Mouse (Mus musculus) induced T-regulatory cell, adult 2 months (primary cell): ENCODE data around the gene Akap8l.
A peak's percentile ranks its signal among the peaks of the same experiment; 100 is the strongest.

Experiments used
- DNase-seq: peaks from one replicate; pipeline ENCODE4 v3.0.0-alpha.2; 2012; ENCODE audit warnings: low read depth

Akap8l gene

DNA sequence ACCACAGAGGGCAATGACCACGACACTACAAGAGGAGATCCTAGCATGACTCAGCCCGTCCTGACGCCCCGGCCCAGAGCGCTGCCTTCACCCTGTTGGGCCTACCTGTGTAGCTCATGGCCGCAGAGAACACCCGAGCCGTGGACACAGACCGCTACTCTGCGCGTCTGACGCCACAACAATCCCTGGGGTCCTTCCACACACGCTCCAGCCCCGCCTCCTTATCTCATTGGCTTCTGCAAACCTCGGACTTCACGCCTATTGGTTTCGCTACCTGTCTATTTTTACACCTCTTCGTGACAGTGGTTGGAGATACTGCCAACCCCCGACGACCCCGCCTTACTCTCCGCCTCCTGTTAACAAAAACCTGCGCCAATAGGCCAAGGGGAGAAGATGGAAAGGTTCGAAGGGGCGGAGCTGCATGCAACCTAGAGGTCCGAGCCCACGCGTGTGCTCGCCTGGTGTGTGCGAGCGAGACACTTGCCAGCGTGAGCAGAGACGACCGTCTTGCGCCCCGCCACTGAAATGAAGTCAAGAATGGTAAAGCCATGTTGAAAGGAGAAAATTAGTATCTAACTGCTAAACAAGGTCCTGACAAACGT, at the start of gene Akap8l:
Akap8l (minus strand) TSS at position 226 of the 602 bp plus-strand sequence.
- DNase-seq: peak; percentile 99

DNA sequence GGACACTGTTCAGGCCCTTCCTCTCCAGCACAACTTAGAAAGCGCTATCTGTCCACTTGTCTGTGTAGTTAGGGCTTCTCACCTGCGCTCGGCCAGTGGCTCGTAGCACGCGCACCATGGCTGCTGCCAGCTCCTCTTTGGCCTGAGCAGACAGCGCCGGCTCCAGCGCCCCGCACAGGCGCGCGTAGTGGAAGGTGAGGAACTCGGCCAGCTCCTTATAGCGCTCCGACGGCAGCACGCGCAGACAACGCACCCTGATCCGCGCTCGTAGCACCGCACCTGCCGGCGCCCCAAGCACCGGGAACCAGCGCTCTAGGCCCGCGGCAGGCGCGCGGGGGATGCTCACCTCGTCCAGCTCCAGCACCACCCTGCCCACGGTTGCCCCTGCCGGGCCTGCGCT, 45.9 kb upstream of the Akap8l start:
- no peak for DNase-seq

GRCm38 (mm10) chr17:32393944-32394343, 43.5 kb upstream of the Akap8l start:
- no peak for DNase-seq

DNA sequence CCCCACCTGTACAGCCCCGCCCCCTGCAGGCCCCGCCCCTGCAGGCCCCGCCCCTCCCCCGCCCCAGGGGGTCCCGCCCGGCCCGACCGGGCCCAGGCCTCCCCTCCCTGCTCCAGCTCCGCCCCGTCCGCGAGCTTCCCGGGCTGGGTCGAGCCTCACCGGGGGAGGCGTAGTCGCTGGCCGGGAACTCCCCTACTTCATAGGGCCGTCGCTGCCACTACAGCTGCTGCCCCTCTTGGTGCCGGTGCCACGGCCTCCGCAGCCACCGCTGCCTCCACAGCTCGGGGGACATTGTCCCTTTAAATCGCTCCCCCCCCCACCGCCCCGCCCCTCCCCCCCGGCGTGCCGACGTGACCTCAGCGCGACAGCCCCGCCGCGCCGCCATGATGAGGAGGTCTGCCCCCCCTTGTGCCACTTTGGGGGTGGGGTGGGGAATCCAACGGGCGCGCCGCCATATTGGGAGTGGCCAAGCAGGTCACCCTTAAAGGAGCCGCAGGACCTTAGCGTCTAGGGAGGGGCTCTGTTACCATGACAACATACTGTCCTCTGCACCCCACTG, 38.8 kb upstream of the Akap8l start, which contains the start of gene Wiz:
Wiz (minus strand) TSS at position 339 of the 559 bp plus-strand sequence.
- DNase-seq: peak; percentile 93

- peak; percentile 49 for DNase-seq
These were observed 38.1 kb upstream of the Akap8l start for GRCm38 (mm10) chr17:32388370-32389100.

GRCm38 (mm10) chr17:32387986-32388369, 37.6 kb upstream of the Akap8l start:
- peak; percentile 29 for DNase-seq

DNA sequence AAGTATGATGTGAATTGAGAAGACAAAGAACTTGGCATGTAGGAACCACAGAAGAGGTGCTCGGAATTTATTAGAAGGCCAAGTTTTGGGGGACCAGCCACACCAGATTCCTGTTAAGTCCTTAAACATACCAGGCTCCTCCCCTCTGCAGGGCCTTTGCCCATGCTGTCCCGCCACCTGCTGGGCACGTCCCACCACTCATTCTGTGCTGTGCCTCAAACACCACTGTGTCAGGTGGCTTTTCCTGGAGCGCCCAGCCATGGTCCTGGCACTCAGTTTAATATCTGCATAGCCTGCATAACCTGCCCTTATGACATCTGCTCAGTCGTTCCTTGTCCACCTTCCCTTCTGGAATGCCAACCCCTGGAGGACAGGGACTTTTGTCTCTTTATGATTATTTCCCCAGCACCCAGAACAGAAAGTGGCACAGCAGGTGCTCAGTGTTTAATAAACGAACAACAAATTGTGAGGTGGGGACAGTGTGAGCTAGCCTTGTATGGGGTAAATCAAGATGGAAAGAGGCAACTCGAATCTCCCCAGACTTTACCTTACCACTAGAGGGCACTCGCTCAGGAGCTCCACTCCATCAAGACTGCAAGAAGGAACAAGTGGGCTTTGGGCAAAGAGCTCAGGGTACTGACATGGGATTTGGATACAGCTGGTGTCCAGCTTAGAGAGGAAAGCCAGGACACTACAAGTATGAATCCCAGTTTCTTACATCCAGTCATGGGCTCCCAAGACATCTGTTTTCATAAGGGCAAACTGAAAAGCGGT, 36.4 kb upstream of the Akap8l start:
- peak; percentile 87 for DNase-seq

- no peak for DNase-seq
These were observed 33.3 kb upstream of the Akap8l start for GRCm38 (mm10) chr17:32383661-32384060.

GRCm38 (mm10) chr17:32382576-32382975, 32.2 kb upstream of the Akap8l start:
- DNase-seq: no peak

DNA sequence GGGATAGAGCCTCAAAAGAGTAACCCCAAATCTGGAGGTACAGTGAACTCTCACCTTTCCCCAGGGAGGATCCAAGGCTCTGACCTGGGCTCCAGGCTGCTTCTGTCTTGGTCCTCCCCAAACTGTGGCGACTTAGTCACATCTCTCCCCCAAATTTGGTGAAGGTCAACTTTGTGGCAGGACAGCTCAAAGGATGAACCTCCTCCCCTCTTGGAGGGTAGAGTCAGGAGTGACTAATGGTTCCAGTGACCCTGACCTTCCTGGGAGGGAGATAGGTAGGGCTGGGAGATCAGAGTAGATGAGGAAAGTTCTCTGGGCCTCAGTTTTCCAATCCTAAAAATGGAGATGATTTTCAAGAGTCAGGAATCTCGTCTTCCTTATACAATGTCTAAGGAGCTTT, 28.4 kb upstream of the Akap8l start:
- DNase-seq: no peak

GRCm38 (mm10) chr17:32377137-32377536, 26.7 kb upstream of the Akap8l start:
- DNase-seq: no peak

GRCm38 (mm10) chr17:32376475-32376874, 26.1 kb upstream of the Akap8l start:
- DNase-seq: peak; percentile 44

DNA sequence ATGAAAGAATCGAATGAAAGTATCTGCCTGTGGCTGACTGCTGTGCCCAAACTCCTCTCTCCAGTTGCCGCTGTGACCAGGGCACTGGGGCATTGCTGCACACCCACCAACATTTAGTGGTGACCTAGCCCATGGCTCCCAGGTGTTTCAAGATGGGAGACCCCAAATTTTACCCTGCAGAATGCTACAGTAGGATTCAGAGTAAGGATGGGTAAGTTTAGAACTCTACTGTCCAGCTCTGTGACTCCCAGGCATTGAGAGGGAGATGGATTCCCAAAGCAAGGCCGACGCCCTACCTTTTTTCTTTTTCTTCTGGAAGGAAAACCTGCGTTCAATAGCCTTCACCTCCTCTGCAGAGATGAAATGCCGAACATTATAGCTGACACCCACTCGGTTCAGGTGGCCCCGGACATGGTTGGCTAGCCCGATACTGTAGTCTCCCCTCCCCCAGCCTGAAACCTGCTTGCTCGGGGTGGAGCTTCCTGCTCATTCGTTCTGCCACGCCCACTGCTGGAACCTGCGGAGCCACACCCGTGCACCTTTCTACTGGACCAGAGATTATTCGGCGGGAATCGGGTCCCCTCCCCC, 18.7 kb upstream of the Akap8l start:
- peak; percentile 82 for DNase-seq

DNA sequence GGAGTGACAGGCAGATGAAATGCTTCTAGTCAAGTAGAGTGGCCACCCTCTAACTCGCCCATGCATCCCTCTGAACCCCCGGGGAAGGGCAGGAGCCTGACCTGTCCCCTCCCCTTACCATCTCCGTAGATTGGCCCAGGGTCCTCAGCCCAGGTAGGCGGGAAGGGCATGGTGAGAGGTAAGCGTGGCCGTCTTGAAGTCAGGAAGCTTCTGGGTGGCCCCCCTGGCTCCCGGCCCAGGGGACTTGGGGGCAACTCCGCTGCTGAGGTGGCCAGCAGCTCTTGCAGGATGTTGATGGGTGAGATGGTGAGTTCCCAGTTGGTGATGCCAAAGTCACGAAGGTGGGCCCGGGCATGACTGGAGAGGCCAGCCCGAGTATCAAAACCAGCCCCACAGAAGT, 17.3 kb upstream of the Akap8l start:
- DNase-seq: no peak

- no peak for DNase-seq
These were observed 14.9 kb upstream of the Akap8l start for GRCm38 (mm10) chr17:32365296-32365695.

DNA sequence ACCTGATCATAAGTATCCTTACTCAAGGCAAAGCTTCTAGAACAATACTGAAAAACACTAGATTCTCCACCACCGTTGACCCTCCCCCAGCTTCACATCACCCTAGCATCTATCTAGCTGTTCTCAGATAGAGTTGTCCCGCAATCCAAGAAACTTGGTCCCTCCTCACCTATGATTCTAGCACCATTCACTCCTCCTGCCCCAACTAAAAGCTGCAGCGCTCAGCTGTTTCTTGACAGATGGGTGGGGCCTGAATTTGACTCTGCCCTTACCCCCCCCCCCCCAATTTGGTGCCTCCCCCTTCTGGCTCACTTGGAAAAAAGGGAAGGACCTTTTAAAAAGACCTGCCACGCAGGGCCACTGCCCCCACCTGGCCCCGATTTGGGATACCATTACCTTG, 14.4 kb upstream of the Akap8l start:
- no peak for DNase-seq

DNA sequence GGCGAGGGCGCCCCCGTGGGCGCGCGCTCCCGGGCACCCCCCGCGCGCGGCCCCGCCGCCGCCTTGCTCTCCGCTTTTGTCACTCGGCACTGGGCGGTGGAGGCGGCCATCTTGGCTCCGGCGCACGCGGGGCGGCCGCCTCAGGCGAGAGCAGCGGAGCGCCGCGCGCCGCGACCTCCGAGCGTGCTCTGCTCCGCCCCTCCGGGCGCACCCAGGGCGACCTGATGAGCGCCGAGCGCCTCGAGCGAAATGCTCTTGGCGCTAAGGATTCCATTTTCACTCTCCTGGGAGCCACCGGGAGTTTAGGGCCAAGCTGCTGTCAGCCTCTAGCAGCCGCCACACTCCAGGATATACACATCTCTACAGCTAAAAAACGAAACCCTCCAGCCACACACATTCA, 13.9 kb upstream of the Akap8l start:
- peak; percentile 90 for DNase-seq

- DNase-seq: peak; percentile 39
These were observed 13.5 kb upstream of the Akap8l start for GRCm38 (mm10) chr17:32363821-32364301.

GRCm38 (mm10) chr17:32362686-32363085, 12.3 kb upstream of the Akap8l start:
- DNase-seq: no peak

DNA sequence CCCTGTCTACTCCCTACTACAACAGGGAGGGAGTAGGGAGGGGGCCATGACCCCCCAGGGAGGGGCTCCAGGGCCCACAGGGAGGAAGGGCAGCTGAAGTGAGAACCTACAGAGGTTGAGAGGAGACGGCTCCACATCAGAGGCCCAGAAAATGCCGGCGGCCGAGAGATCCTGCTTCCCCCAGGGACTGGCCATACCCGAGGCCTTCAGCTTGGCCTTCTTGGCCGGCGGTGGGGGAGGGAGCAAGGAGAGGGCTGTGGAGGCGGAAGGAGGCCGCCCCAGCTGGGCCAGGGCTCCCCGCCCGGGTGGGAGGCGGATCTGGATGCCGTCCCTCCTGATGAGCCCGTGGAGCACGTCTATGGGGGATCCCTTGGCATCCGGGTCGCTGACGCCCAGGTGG, 9.5 kb upstream of the Akap8l start:
- DNase-seq: no peak

GRCm38 (mm10) chr17:32358943-32359340, 8.5 kb upstream of the Akap8l start:
- DNase-seq: no peak
